25 mouse cellular contexts compared by ENCODE assay signal in the genomic region with DNA sequence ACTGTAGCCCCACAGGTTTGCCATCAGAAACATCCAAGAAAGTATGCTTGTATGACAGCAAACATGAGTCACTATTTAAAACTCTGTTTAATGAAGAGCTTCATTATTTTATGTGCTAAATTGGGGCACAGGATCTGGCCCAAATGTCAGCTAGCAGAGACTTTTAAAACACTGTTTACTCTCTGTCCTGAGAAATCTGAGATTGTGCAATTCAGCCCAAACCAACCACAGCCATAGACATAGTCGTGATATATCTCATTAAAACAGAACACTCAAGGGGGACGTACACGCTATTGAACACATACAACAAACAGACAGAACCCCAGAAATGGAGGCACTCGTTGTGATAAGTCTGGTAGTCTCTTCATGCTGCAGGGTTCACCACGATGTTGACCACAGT.
DNase-seq lines count a peak whose midpoint lies in the region; ATAC-seq and TF ChIP-seq lines count a peak whose summit lies in the region.
"Had no signal": no experiment of that assay in that cellular context is flagged by ENCODE, and none has a peak within 500 bp of the region (broad histone marks: within the 10 kb centered on the region; RNA-seq: fewer than 3 reads in every experiment).

No protein-coding gene starts in this region.

- no peaks in the 10 kb centered on the region for H3K36me3 ChIP-seq in liver, adult 2 months (ENCODE audit: control insufficient read depth, insufficient read depth, low read length)
- no peaks in the 10 kb centered on the region for H3K36me3 ChIP-seq in liver, embryonic 12.5 days
- H3K36me3 ChIP-seq in myocyte (ENCODE audit: control insufficient read depth, insufficient read depth) = no peaks in the 10 kb centered on the region
- H3K36me3 ChIP-seq: embryonic facial prominence, embryonic 10.5 days; embryonic facial prominence, embryonic 13.5 days; forebrain, embryonic 12.5 days; forebrain, embryonic 15.5 days; hindbrain, embryonic 10.5 days; hindbrain, embryonic 13.5 days had no signal

- DNase-seq in liver, adult 2 months (ENCODE audit: extremely low read depth, low read depth, low spot score) = peak; percentile 7
- DNase-seq in Muller cell, postnatal 12 days (ENCODE audit: inconsistent ontology term) = peak; percentile 25
- DNase-seq in thymus, postnatal 4 days = no peak
- no peak for DNase-seq in heart, postnatal 14 days
- DNase-seq: adrenal gland, adult 2 months; adrenal gland, postnatal 14 days; cerebellum, adult 11 months; cerebellum, adult 2 months; cerebellum, adult 9-11 months; cerebellum, postnatal 25 days; gastrocnemius, postnatal 25 days; heart, adult 2 months; heart, postnatal 36 days had no signal

- no peak for TF ChIP-seq CTCF in liver, adult 2 months (IDR thresholded peaks at IDR 0.05; ENCODE audit: low read depth, low read length)

- ATAC-seq in liver, embryonic 12.5 days = no peak
- ATAC-seq: forebrain, embryonic 15.5 days; hindbrain, embryonic 16.5 days; Patski had no signal

- H3K4me2 ChIP-seq in liver, embryonic 12.5 days = no peak overlapping the region
- no peak overlapping the region for H3K4me2 ChIP-seq in myocyte (ENCODE audit: low read depth)
- H3K4me2 ChIP-seq: embryonic facial prominence, embryonic 13.5 days; forebrain, embryonic 12.5 days; forebrain, embryonic 15.5 days; heart, embryonic 11.5 days; hindbrain, embryonic 13.5 days had no signal

- H3ac ChIP-seq in myocyte (ENCODE audit: control insufficient read depth, insufficient read length) = no peak overlapping the region

- TF ChIP-seq POLR2A in liver, adult 2 months (IDR thresholded peaks at IDR 0.05; ENCODE audit: extremely low read depth, insufficient read depth, low read length) = no peak
- TF ChIP-seq POLR2A in myocyte (IDR thresholded peaks at IDR 0.05; ENCODE audit: insufficient read length, low read depth) = no peak

- intact Hi-C loops in heart, postnatal 14 days (cut with DNase I) = no loop called here

- H3K27ac ChIP-seq in liver, adult 2 months (replicated peaks; ENCODE audit: insufficient read depth, low read depth, low read length) = no peak overlapping the region
- no peak overlapping the region for H3K27ac ChIP-seq in liver, embryonic 12.5 days
- H3K27ac ChIP-seq: embryonic facial prominence, embryonic 10.5 days; embryonic facial prominence, embryonic 13.5 days; forebrain, embryonic 12.5 days; forebrain, embryonic 15.5 days; heart, adult 2 months; hindbrain, embryonic 10.5 days; hindbrain, embryonic 13.5 days had no signal

- 51% methylated on average over 5 of the region's 5 CpGs for whole genome bisulfite sequencing in liver, adult 2 months
- WGBS in liver, embryonic 12.5 days (ENCODE audit: insufficient replicate concordance) = 67% methylated on average over 5 of the region's 5 CpGs

- peaks cover 10% of the 10 kb centered on the region for H3K9me3 ChIP-seq in liver, embryonic 12.5 days (replicated peaks)
- H3K9me3 ChIP-seq: embryonic facial prominence, embryonic 13.5 days; forebrain, embryonic 12.5 days; forebrain, embryonic 15.5 days; hindbrain, embryonic 10.5 days; hindbrain, embryonic 13.5 days had no signal

- no peaks in the 10 kb centered on the region for H3K79me2 ChIP-seq in liver, adult 2 months (ENCODE audit: control insufficient read depth, insufficient read depth, low read length)
- H3K79me2 ChIP-seq in myocyte (ENCODE audit: control insufficient read depth, insufficient read depth) = no peaks in the 10 kb centered on the region

- no peaks in the 10 kb centered on the region for H3K4me1 ChIP-seq in liver, adult 2 months (ENCODE audit: control insufficient read depth, insufficient read depth, low read length)
- no peaks in the 10 kb centered on the region for H3K4me1 ChIP-seq in liver, embryonic 12.5 days
- H3K4me1 ChIP-seq: embryonic facial prominence, embryonic 13.5 days had no signal

- no peaks in the 10 kb centered on the region for H3K27me3 ChIP-seq in liver, adult 2 months (ENCODE audit: control insufficient read depth, insufficient read depth, low read length)
- H3K27me3 ChIP-seq in liver, embryonic 12.5 days (replicated peaks) = no peaks in the 10 kb centered on the region; the same call in 1 of the 2 replicates
- no peaks in the 10 kb centered on the region for H3K27me3 ChIP-seq in myocyte (ENCODE audit: control insufficient read depth, insufficient read depth, insufficient read length)
- H3K27me3 ChIP-seq: embryonic facial prominence, embryonic 13.5 days; forebrain, embryonic 12.5 days; forebrain, embryonic 15.5 days; hindbrain, embryonic 13.5 days; Patski had no signal

- H3K4me3 ChIP-seq in liver, adult 2 months (ENCODE audit: insufficient read depth, low read depth, low read length) = no peak overlapping the region
- no peak overlapping the region for H3K4me3 ChIP-seq in liver, embryonic 12.5 days
- H3K4me3 ChIP-seq in myocyte = no peak overlapping the region
- H3K4me3 ChIP-seq: embryonic facial prominence, embryonic 10.5 days; embryonic facial prominence, embryonic 13.5 days; erythroblast, embryonic 14.5 days; forebrain, embryonic 12.5 days; forebrain, embryonic 15.5 days; heart, adult 2 months; hindbrain, embryonic 10.5 days; hindbrain, embryonic 13.5 days had no signal

- no peak overlapping the region for H3K9ac ChIP-seq in liver, adult 2 months (ENCODE audit: low read depth, low read length)
- no peak overlapping the region for H3K9ac ChIP-seq in liver, embryonic 12.5 days
- H3K9ac ChIP-seq: embryonic facial prominence, embryonic 13.5 days; forebrain, embryonic 15.5 days; hindbrain, embryonic 13.5 days had no signal

TF ChIP-seq in myocyte, 11 proteins besides CTCF, POLR2A, EP300 and RAD21:
- TF ChIP-seq CEBPB (IDR thresholded peaks at IDR 0.05; ENCODE audit: insufficient read depth, poor library complexity, severe bottlenecking) (0 out of 2 replicates have a peak, but pooled peaks have one; percentile 28), SRF (IDR thresholded peaks at IDR 0.05; ENCODE audit: control insufficient read depth, insufficient read length, low read depth) (no peak)

Comparison
In these comparisons a context has a peak if more than half of its experiments do, and no peak if none do; other contexts are left out.
1. DNase-seq: peak in liver, adult 2 months (single experiment) and Muller cell, postnatal 12 days (single experiment); none in thymus, postnatal 4 days (single experiment) and heart, postnatal 14 days (0 of 2).